Mouse (Mus musculus): ENCODE measurements around the gene Wtip.
A peak's percentile ranks its signal among the peaks of the same experiment; 100 is the strongest.
"Not testable (repeated sequence)": the region's sequence is repeated elsewhere in the genome, so short reads cannot be mapped to it uniquely, and the experiment has no call there.

Wtip gene

GRCm38 (mm10) chr7:34133117-34133762 is at the start of gene Wtip:
TSS of gene Wtip (minus strand) at chr7:34133268.
- DNase-seq (ENCODE audit: low spot score), result peak; percentile 69

GRCm38 (mm10) chr7:34176241-34176640 is 43.2 kb upstream of the Wtip start:
- DNase-seq (ENCODE audit: low spot score), result not testable (repeated sequence)

- DNase-seq (ENCODE audit: low spot score), result no peak
Measured at GRCm38 (mm10) chr7:34172251-34172650, 39.2 kb upstream of the Wtip start.

- no peak for DNase-seq (ENCODE audit: low spot score)
Measured at GRCm38 (mm10) chr7:34169454-34169853, 36.4 kb upstream of the Wtip start, which contains the start of gene Uba2. TSS of gene Uba2 (minus strand) at chr7:34169599.

GRCm38 (mm10) chr7:34168470-34169251 is 35.6 kb upstream of the Wtip start:
- peak; percentile 94 for DNase-seq (ENCODE audit: low spot score)

- DNase-seq (ENCODE audit: low spot score), result peak; percentile 17
Measured at GRCm38 (mm10) chr7:34167766-34168469, 34.9 kb upstream of the Wtip start.

- DNase-seq (ENCODE audit: low spot score), result peak; percentile 11
Measured at GRCm38 (mm10) chr7:34166850-34167249, 33.8 kb upstream of the Wtip start.

GRCm38 (mm10) chr7:34165999-34166398 is 32.9 kb upstream of the Wtip start:
- no peak for DNase-seq (ENCODE audit: low spot score)

- DNase-seq (ENCODE audit: low spot score), result no peak
Measured at GRCm38 (mm10) chr7:34164671-34165070, 31.6 kb upstream of the Wtip start.

GRCm38 (mm10) chr7:34159167-34159566 is 26.1 kb upstream of the Wtip start:
- no peak for DNase-seq (ENCODE audit: low spot score)

GRCm38 (mm10) chr7:34157994-34158393 is 24.9 kb upstream of the Wtip start:
- DNase-seq (ENCODE audit: low spot score), result no peak

- no peak for DNase-seq (ENCODE audit: low spot score)
Measured at GRCm38 (mm10) chr7:34147193-34147592, 14.1 kb upstream of the Wtip start.

GRCm38 (mm10) chr7:34141123-34141522 is 8.1 kb upstream of the Wtip start:
- no peak for DNase-seq (ENCODE audit: low spot score)

GRCm38 (mm10) chr7:34139493-34139892 is 6.4 kb upstream of the Wtip start:
- no peak for DNase-seq (ENCODE audit: low spot score)

GRCm38 (mm10) chr7:34134336-34134735 is 1.3 kb upstream of the Wtip start:
- no peak for DNase-seq (ENCODE audit: low spot score)

GRCm38 (mm10) chr7:34132355-34133079 is 551 bp downstream of the Wtip start:
- peak; percentile 18 for DNase-seq (ENCODE audit: low spot score)

GRCm38 (mm10) chr7:34131959-34132354 is 1.1 kb downstream of the Wtip start:
- DNase-seq (ENCODE audit: low spot score), result no peak

- DNase-seq (ENCODE audit: low spot score), result no peak
Measured at GRCm38 (mm10) chr7:34131118-34131517, 1.9 kb downstream of the Wtip start.

GRCm38 (mm10) chr7:34126291-34126690 is 6.8 kb downstream of the Wtip start:
- DNase-seq (ENCODE audit: low spot score), result no peak

- DNase-seq (ENCODE audit: low spot score), result no peak
Measured at GRCm38 (mm10) chr7:34125346-34125745, 7.7 kb downstream of the Wtip start.

GRCm38 (mm10) chr7:34122987-34123720 is 9.9 kb downstream of the Wtip start:
- no peak for DNase-seq (ENCODE audit: low spot score)

Data from urinary bladder, postnatal 25 days (tissue).